Mouse (Mus musculus) right cerebral cortex, postnatal 36 days (tissue): ENCODE measurements around the gene Tpte.

Experiments used
- DNase-seq, 2 experiments: peaks; one replicate each; pipeline ENCODE4 v3.0.0; 2022; ENCODE audit warnings: low spot score in 2 of 2, mixed read lengths in 1 of 2

Tpte gene

DNA sequence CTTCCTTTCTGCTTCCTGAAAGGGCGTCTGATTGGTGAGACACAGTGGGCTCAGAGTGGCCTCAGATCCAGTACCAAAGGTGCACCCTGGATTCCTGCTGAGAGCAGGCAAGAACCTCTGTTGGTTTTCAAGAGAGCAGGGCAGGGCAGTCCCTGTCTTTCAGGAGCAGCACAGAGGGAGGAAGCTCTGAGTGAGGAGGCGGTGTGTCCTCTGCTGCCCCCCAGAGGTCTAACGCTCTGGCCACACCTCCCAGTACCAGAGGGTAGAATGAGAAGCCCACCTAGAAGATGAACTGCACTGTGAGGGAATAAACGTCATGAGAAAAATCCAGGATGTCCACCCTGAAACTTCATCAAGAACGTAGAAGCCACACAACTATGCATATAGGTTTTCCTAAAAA, 93.7 kb downstream of the Tpte start:
- no peak for DNase-seq

DNA sequence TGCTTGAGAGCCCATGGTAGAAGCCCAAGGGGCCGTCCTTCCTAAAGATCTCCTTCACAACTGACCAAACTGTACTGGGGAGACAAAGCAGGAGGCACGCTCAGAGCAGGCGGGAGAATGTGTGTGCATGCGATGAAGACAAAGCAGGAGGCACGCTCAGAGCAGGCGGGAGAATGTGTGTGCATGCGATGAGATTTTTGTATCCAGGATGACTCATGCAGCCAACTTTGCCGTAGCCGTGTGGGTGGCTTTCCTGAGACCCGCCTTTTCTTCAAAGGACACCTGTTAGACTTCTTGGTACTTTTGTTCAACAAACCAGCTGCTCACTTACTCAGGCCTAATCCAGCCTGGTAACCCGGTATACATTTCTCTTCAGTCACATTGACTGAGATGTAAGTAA, 97.7 kb downstream of the Tpte start:
- peak in 1 of 2 experiments; percentile 28 for DNase-seq

DNA sequence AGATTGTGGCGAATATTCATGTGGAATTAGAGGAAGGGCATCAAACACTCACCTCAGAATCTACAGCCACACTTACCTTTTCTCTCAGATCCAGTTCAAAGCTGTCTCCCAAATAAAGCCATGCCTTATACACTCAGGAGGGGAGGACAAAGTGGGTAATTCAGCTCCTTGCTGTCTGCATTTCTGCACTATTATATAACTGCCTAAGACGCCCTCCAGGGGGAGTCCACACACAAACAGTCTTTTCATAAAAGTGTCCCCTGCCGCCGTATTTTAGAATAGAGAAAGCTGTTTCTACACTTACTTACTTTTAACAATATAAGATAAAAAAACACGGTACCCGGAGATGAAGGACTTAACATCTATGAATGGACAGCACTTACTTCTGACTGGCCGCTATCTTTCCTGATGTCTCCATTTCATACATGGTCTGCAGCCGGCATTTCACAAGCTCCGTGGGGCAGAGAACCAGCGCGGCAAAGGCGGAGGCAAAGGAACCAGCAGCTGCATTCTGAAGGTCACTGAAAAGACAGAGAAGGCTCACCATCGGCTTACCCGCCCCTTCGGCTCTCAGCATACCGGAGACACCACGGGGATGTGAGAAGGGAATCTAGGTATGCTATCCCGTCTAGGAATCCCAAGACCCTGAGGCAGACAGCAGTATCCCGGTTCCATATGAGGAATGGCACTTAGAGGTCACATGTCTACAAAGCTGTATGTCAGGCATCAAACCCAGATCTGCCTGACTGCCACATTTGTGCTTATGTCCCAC, 99.8 kb downstream of the Tpte start:
- DNase-seq = no peak

DNA sequence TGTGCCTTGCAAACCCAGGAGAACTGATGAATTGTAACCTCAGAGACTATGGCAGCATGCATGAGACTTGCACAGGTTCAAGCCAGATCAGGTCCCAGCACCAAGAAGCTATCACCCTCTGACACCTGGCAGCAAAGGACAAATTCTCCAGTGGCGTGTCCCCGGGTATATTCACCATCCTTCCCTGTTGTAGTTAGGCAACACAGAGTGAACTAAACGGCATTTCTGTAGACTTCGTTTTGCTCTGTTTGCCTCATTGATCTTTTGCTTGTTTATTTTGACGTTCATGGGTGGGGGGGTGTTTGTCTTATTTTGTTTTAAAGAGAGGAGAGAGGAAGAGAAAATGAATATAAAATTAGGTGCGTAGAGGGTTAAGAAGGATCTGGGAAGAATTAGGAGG, 101.9 kb downstream of the Tpte start:
- DNase-seq = no peak

DNA sequence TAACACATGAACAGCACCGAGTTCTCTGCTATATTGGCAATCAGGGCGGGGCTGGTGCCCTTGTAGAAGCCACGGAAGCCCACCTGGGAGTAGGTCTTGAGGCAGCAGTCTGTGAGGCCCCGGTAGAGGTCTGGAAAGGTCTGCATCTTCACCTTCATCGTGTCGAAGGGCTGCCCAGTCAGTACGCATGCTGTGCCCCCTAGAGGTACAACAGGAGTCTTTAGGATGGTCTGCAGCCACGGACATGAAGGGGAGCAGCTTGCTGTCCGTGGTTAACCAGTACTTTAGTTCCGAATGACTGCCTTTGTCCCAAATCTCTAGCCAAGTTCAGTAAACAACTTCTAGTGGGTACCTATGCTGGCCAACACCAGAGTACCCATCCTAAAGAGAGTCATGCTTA, 106.6 kb downstream of the Tpte start:
- no peak for DNase-seq

DNA sequence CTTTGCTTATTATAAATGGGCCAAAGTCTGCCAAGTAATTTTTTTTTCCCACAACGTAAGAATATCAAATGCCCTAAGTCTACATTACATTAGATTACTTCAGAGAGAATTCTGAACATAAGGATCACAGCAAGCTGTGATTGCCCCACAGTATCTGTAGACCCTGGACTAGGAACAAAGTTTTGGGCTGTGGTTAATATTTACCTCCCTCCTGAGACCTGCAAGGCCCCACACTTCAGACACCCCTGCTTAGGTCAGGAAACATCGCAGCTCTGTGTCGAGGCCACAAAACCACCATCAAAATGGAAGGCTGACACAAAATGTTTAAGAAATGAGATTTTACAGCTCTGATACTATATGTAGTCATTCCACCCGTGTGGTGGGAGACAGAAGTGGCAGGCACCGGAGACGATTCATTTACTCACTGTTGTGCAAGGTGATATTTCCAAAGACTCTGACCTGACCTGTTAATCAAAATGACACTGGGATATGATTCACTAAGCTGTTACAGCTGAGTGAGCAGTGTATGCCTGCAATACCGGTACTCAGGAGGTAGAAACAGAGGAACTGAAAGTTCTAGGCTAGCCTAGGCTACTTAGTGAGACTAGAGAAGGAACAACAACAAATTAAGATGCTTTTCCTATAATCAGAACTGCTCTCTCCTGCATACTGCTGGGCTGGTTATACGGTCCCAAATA, 107.7 kb downstream of the Tpte start:
- DNase-seq = no peak

DNA sequence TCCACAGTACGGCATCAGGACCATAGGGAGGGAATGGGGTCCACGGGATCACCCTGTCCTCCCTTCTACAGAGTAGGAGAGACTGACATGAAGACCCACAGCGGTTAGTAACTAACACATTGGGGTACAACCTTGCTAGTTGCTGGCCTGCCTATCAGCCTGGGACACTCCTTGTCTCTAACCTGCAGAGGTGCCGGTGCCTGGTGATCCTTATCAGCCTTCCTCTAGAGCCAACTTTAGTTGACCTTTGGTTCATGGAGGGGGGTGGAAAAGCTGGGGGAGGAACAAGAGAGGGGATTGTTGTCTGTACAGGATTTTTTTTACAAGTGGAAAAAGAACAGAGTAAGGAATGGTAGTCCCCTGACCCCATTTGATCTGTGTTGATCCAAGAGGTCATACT, 111.2 kb downstream of the Tpte start:
- no peak for DNase-seq

DNA sequence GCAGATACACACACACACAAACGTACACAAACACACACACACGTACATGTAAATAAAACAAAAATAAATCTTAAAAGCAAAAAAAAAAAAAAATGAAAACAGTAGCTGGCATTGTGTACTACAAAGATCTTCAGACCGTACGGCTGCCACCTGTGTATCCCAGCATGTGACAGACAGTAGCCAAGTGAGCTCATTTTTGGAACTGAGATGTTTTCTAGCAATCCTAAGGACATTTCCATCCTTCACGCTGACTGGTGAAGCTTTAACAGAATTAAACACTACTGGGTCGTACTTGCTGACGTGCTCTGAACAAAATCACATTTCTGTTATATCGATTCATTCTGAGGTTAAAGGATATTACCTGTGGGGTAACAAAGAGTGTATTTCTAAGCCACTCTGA, 112.0 kb downstream of the Tpte start:
- DNase-seq = no peak

DNA sequence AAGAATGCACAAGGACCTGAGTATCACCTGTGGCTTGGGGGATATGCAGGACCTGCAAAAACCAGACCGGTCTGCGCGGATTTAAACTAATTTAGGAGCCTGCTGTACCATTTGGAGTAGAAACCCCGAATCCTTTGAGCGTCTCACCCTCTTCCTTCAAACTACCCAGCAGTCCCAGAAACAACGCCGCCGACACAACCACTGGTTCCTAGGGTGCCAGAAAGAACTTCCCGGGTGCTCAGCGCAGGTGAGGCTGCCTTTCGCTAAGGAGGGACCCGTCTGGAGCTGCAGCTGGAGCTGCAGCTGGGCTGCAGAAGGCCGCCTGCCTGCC, 114.5 kb downstream of the Tpte start:
- no peak for DNase-seq

DNA sequence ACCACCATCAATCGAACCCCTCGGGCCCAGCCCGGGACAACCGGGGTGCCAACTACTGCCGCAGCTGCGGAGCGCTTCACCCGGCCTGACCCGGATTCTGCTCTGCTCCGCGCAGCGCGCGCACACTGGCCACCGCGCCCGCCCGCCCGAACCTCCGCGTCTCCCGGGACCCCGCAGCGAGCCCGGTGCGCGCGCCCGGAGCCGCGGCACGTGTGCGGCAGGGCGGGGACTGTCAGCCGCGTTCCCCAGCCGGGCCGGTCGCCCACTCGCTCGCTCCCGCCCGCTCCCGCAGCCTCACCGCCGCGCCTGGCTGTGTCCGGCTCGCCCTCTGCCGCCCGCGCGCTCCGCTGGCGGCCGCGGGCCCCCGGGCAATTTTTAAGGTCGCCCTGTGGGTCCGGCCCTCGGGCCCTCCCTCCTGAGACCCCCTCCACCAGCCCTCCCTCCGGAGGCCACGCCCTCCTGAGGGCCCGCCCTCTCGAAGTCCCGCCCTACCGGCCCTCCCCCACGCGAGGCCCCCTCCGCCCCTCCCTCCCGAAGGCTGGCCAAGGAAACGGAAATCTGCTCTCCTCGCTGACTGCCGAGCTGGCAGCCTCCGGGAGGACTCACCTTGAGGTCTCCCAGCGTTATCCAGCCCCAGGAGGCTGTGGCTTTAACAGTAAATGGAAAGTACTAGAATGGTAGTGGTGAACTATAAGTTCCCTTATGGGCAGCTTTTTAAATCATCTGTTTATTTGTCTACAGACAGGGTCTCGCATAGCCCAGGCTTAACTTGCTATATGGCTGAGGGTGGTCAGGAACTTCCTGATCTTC, 115.1 kb downstream of the Tpte start, which contains the start of gene Slc25a15:
TSS of gene Slc25a15 (minus strand) at position 456 of the 810 bp plus-strand sequence.
- peak; percentile 77 for DNase-seq

DNA sequence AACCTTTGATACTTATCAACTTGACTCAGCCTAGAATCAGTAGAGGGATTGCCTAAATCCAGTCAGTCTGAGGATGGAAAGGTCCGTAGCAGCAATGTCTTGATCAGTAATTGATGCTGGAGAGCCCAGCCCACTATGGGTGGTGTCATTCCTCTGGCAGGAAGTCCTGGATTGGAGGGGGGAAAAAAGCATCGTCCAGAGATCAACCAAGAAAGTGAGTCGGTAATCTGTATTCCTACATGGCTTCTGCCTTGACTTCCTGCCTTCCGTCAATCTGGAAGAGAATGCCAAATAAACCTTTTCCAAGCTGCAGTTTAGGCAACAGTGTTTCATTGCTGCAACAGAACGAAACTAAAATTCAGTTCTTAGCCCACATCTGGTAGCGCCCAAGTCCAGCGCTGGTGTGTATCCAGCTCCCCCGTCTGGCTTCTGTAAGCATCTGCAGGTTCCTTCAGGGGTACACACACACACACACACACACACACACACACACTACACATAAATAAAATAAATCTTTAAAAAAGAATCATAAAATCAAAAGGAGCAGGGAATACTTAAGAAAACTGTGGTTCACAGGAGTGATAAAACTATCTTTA, 116.1 kb downstream of the Tpte start:
- DNase-seq = no peak

DNA sequence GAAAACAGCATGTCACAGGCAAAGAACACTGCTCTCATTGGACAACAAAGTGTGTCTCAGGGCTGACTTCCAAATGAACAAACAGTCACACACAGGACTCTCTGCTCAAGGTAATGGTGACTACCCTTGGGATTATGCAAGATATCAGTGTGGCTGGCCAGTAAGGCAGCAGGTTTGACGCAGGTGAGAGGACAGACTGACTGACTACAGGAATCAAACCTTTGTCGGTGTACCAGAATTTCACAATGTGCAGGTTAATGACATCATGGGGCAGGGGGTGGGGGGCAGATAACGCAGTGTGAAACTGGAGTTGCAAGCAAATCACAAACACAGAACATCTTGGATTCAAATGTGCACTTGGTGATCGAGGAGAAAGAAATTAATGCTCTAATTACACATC, 117.4 kb downstream of the Tpte start:
- DNase-seq = no peak

DNA sequence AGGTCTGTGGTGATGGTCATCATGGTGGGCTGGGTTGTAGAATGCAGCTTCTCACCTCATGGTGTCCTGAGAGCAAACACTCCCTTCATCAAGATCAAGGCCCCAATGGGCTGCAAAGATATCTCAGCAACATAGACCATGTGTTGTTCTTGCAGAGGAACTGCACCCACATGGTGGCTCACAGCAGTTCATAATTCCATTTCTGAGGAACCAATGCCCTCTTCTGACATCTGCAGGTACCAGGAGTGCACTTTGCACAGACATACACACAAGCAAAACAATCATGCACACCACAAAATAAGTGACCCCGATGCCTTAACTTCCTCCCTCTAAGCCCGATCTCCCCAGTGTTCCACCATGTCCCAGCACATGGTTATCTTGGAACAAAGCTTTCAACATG, 120.0 kb downstream of the Tpte start:
- no peak for DNase-seq

DNA sequence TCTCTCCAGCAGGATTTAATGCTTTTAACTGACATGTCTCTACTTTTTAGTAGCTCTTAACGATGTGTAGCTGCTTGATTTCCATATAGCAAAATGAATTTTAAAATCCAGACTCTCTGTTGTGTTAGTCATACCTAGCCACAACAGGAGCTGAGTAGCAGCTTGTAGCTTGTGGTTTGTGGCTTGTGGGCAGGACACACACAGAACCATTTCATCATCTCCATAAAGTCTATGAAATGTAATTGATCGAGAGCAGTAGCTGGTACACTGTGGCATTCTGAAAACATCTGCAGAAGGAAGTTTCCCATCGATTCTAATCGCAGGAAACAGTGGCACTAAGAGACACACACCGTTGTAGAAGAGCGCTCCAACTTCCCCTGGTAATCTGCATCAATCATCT, 122.5 kb downstream of the Tpte start:
- DNase-seq = no peak

DNA sequence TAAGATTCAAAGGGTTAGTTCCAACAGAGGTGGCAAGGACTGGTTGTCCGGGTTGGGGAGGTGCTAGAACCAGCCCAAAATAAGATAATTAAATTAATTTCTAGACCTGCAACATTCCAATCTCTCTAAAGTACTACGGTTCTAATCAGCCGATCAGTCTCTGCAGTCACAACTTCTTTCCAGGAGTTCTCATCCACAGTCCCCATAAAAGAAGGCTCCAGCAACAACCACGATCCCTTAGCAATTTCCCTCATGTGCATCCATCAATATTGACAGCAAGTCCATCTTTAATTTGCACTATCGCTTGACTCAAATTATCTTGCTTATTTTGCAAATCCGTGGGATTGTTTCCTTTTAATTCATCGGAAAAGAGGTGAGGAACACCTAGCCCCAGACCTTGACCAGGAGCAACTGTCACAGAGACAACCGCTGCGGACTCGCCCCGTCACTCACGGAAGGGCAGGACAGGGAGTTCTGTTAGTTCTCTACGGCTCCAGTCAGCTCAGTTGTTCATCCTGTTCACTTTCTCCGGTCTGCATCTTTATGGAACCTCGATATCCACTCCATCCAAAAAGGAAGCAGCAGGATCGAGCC, 127.5 kb downstream of the Tpte start:
- DNase-seq = no peak

DNA sequence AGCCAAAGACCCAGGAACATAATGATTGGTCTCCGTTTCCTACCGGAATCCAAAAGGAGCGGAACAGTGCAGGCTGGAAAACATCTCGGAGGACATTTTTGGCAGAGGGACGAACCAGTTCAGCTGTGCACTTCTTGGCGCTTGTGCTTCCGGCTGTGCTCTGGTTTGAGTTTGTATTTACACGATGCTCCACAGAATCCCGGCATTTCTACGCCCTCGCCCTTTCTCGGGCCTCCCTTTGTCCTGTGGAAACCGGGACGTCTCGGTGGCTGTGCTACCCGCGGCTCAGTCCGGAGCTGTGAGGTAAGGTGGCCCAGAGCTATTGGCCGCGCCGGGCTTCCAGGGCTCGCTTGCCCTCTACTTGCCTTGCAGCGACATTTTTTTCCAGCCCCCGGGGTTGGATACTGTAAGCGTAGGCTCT, 128.1 kb downstream of the Tpte start, which contains the start of gene Mrps31:
TSS of gene Mrps31 (plus strand) at position 80 of the 421 bp plus-strand sequence.
- DNase-seq = peak; percentile 68 to 77

DNA sequence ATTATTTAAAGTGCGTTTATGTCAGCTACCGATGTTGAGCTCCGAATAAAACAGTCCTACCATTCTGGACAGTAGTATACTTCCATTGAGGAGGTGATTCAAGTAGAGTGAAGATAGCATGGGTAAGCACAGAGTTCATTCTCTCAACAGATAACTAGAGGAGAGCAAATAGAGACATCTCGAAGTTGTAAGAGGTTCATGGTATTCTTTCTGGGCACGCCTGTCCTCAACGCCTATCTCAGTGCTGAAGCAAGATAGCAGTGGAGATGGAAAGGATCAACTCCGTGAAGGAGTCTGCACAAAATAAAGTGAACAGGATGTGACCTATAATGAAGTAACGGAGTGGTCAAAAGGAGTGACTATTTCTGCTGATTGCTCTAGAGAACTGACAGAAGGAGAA, 128.7 kb downstream of the Tpte start:
- no peak for DNase-seq
